Mouse (Mus musculus) hematopoietic stem cell, adult 5-6 weeks (primary cell): ENCODE data around the gene Rcan2. TPM values are rescaled to one million over a fixed set of nuclear protein-coding genes. Genes with fewer than 3 reads are reported as not detected.

Experiments used
- ATAC-seq, 2 experiments: fragments of 125-278 bp in 1 of 2; replicated peaks in 1 of 2; 2 replicates each; pipeline ENCODE4 v1.8.0; 2016 to 2017; ENCODE audit warnings: inconsistent platforms in 2 of 2, mild to moderate bottlenecking in 2 of 2, moderate number of reproducible peaks in 2 of 2, low read depth in 1 of 2, moderate TSS enrichment in 1 of 2; ENCODE audit not compliant: low FRiP score in 2 of 2, poor library complexity in 2 of 2, severe bottlenecking in 2 of 2, insufficient read depth in 1 of 2, low TSS enrichment in 1 of 2
- total RNA-seq: library from RNA; stranded (forward); fragments of 172-1452, 232-1000 nt; gene quantifications from 2 replicates; pipeline ENCODE4 v1.2.3, GENCODE M21; 2017

Gene Rcan2
- total RNA-seq, 1 experiment from 2014 or later, result not detected

- ATAC-seq, result no peak
These were observed 168.8 kb downstream of the Rcan2 start for GRCm38 (mm10) chr17:43969943-43970342.

- no peak for ATAC-seq
These were observed 176.4 kb downstream of the Rcan2 start for GRCm38 (mm10) chr17:43977572-43977971.

DNA sequence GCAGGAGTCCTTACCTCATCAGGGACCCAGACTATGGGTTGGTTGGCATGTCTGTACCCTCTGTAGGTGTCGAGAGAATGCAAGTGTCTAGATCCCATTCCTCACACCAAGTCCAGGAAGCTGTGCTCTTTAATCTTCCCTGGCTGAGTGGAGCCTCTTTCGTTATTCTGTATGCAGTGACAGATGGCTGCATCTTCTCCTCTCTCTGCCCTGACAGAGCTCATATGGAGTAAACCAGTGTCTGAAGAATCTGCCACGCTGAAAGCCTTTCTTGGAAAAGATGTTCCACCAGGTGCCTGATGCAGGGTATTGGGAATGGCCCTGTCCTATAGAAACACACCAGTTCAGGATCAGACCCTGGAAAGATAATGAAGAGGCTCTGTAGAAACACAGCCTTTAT, 178.8 kb downstream of the Rcan2 start:
- ATAC-seq, result no peak

DNA sequence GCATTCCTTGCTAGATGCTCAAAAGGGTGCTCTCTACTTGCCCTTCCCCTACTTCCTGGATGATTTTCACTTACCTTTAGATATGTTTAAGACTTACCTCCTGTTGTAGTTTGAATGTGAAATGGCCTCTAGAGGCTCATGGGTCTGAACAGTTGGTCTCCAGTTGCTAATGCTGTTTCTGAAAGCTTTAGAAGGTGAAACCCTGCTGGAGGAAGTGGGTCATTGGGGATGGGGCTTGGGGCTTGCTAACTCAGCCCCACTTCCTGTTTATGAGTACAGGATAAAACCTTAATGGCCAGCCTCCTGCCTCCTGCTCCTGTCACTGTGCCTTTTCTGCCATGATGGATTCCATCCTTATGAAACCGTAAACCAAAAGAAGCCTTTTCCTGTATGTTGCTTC, 181.4 kb downstream of the Rcan2 start:
- peak; percentile 32 to 36; a peak in 2 of 4 replicates for ATAC-seq

GRCm38 (mm10) chr17:43989334-43989945, 188.3 kb downstream of the Rcan2 start:
- ATAC-seq, result no peak

GRCm38 (mm10) chr17:43990957-43991383, 189.8 kb downstream of the Rcan2 start:
- ATAC-seq, result no peak

DNA sequence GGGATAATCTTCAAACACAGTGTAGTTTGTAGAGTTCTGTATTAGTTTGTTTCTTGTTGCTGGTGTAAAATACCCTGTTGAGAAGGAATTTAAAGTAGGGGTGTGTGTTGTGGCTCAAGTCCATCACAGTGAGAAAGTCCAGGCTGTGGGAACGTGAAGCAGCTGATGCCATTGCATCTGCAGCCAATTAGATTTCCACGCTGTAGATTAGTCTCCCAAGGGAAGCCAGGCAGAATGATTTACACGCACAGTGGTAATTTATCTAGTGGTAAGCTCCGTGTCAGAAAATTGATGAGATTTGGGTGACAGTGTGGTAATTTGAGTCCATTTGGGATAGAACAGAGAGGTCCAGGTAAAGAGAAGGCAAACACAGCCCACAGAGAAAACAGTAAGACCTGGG, 192.9 kb downstream of the Rcan2 start:
- ATAC-seq, result no peak

GRCm38 (mm10) chr17:43997514-43997913, 196.4 kb downstream of the Rcan2 start:
- ATAC-seq, result 0 out of 4 replicates have a peak, but pooled peaks of 1 of the 2 experiments have one; percentile 27

GRCm38 (mm10) chr17:43998095-43998494, 196.9 kb downstream of the Rcan2 start:
- no peak for ATAC-seq

GRCm38 (mm10) chr17:44004401-44004800, 203.2 kb downstream of the Rcan2 start:
- ATAC-seq, result no peak

GRCm38 (mm10) chr17:44007411-44007810, 206.3 kb downstream of the Rcan2 start:
- ATAC-seq, result no peak

GRCm38 (mm10) chr17:44011917-44012316, 210.8 kb downstream of the Rcan2 start:
- ATAC-seq, result no peak

DNA sequence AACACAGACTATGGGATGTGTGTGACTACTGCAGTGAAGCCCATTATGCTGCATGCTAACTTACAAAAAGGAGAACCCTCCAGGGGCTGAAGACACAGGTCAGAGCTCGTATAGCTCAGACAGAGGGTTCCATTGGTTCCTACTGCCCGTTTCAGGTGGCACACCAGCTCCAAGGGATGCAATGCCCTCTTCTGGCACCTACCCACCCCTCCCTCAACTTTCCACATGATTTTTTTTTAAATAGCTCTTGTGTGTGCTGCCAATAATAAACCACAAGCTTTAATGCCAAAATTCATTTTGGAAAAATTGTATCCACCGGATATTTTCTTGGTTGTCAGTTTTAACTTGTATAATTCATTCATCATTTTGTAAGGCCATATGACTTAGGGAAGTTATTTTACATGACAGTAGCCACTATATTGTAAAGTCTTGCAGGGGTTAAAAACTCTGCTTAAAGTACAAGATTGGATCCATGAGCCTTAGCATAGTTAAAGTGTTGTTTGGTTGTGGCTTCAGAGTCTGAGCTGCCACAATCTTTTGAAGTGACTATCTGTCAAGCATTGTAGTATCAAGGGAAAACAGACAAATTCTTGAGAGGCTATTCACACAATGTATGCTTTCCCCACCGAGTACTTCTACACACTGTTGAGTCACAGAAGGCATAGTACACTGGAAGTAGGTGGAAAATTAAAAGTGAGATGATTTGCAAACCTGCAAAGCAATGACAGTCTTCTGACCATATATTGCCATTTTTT, 212.8 kb downstream of the Rcan2 start:
- no peak for ATAC-seq

GRCm38 (mm10) chr17:44016314-44016713, 215.2 kb downstream of the Rcan2 start:
- ATAC-seq, result no peak

DNA sequence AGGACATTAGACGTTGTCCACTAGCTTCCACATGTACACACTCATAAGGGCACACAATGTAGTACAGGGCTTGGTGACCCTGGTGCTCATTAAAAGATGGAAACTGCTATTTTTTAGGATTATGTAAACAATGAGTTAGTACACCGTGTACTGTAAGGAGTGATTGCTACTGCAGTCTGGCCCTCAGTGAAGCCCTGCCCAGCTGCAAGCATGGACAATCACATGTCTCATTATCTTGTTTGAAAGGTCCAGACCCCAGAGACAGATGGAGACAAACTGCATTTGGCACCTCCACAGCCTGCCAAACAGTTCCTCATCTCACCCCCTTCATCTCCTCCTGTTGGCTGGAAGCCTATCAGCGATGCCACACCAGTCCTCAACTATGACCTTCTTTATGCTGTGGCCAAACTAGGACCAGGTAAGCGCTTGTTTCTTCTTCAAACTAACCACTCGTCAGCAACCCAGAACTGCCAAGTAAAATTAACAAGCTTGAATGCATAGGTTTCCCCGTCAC, 219.6 kb downstream of the Rcan2 start:
- ATAC-seq, result no peak

DNA sequence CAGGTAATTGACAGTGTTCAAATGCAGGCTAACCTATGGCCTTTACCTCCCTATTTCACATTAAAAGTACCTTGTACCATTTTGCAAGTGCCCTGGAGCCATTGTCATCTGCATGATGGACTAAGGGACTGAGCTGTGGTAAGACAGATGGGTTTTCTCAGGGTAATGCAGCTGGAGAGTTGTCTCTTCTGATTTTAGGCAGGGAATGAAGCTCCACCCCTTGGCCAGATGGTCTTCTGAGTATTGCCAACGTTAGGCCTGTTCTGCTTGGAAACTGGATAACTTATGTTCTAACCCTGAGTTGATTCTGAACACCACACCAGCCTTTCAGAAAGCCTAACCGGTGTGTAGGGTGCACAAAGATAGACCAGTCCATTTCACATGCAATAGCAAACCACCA, 222.7 kb downstream of the Rcan2 start:
- ATAC-seq, result no peak

DNA sequence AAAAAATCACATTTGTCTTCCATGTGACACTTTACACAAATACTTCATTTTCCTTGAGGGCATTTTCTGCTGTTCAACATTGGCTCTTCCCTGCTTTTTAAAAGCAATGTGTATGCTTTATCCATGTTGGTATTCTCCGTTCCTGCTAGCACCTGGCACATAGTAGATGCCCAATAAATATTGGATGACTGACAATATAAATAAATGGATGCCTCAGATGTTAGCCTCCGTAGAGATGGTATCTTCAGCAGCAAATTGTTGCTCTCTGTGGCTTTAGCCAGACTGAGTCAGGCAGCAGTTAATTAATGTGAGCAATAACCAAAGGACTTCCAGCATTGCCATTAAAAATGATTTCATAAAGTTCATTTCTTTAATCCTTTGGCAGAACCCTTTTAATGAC, 223.9 kb downstream of the Rcan2 start:
- no peak for ATAC-seq

- no peak for ATAC-seq
These were observed 224.8 kb downstream of the Rcan2 start for GRCm38 (mm10) chr17:44025935-44026334.

GRCm38 (mm10) chr17:44026378-44026777, 225.2 kb downstream of the Rcan2 start:
- no peak for ATAC-seq
